Mouse (Mus musculus) kidney, embryonic 16.5 days (tissue): ENCODE results near the gene Rimbp3. TPM values are rescaled to one million over a fixed set of nuclear protein-coding genes. Genes with fewer than 3 reads are reported as not detected.

ENCODE experiments used
- ATAC-seq: fragments of 200-750 bp; cut with Nextera tagmentation; 2 replicates; pipeline ENCODE4 v1.8.0; 2017; ENCODE audit warnings: moderate TSS enrichment; ENCODE audit not compliant: low FRiP score, low TSS enrichment
- H3K27ac ChIP-seq: fragments of 300-500 bp; sonication (generic); 2 replicates; pipeline ENCODE4 v1.5.1; 2014; ENCODE audit warnings: low read length
- H3K27me3 ChIP-seq: fragments of 300-500 bp; sonication (generic); 2 replicates; pipeline ENCODE4 v1.6.1; 2014; ENCODE audit warnings: low read length, control low read depth, mixed read lengths; ENCODE audit not compliant: insufficient read depth
- H3K36me3 ChIP-seq: fragments of 300-500 bp; sonication (generic); 2 replicates; pipeline ENCODE4 v1.6.1; 2014; ENCODE audit warnings: low read length, control low read depth, mixed read lengths; ENCODE audit not compliant: insufficient read depth
- H3K4me1 ChIP-seq: fragments of 300-500 bp; sonication (generic); 2 replicates; pipeline ENCODE4 v1.6.1; 2014; ENCODE audit warnings: low read length, control low read depth, mixed read lengths; ENCODE audit not compliant: insufficient read depth
- H3K4me2 ChIP-seq: fragments of 300-500 bp; sonication (generic); replicated peaks from 2 replicates; pipeline ENCODE4 v1.6.1; 2014; ENCODE audit warnings: low read depth, low read length
- H3K4me3 ChIP-seq: fragments of 300-500 bp; sonication (generic); 2 replicates; pipeline ENCODE4 v1.5.1; 2014; ENCODE audit warnings: mild to moderate bottlenecking, low read length
- H3K9ac ChIP-seq: fragments of 300-500 bp; sonication (generic); replicated peaks from 2 replicates; pipeline ENCODE4 v1.6.1; 2014; ENCODE audit warnings: low read length
- H3K9me3 ChIP-seq: fragments of 300-500 bp; sonication (generic); 2 replicates; pipeline ENCODE4 v1.6.1; 2016; ENCODE audit warnings: low read length, control low read depth
- WGBS: fragments of 180-500 bp; shearing (Covaris S2); extraction: QIAGEN DNeasy Blood & Tissue Kit; methylation state at CpG from one replicate; pipeline ENCODE4 v1.1.7; 2014; 5-methylcytosine and 5-hydroxymethylcytosine counted together
- polyA plus RNA-seq: library from polyadenylated mRNA; unstranded; fragments of >200 nt; fragmentation: Nextera tagmentation; extraction: Ambion mirVana; gene quantifications from 2 replicates; pipeline ENCODE4 v1.2.1, GENCODE M21; 2015

Rimbp3 gene
- polyA plus RNA-seq, 1 experiment from 2014 or later = 0.51 TPM

DNA sequence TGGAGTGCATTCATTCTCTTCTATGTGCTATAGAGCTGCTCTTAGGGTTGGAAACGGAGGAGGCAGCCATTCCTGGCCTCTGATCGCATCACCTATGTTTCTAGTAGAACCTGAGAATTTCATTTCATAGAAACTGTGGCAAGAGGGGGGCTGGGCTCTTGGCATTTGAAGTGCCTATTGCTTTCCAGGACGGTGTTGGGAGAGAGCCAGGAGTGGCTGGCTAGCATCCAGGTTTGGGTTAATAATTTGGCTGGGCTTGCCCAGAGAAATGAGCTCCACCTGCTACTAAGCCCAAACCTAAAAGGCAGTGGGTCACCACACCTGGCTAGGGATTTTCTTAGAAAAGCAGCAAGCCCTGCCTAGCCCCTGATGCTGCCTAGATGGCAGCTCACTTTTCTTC is 43.1 kb downstream of the Rimbp3 start:
- WGBS = 53% methylated on average over 3 of the region's 3 CpGs
- no peak overlapping the region for H3K9ac ChIP-seq
- H3K27me3 ChIP-seq = no peaks in the 10 kb centered on the region
- H3K27ac ChIP-seq = peak overlapping the region; percentile 55
- peaks cover 47% of the 10 kb centered on the region for H3K4me1 ChIP-seq
- peak; percentile 33; the same call in 1 of the 2 replicates for ATAC-seq
- H3K36me3 ChIP-seq = 0 out of 2 replicates have a peak, but pooled peaks cover 3% of the 10 kb centered on the region
- no peaks in the 10 kb centered on the region for H3K9me3 ChIP-seq
- no peak overlapping the region for H3K4me3 ChIP-seq
- H3K4me2 ChIP-seq = no peak overlapping the region

DNA sequence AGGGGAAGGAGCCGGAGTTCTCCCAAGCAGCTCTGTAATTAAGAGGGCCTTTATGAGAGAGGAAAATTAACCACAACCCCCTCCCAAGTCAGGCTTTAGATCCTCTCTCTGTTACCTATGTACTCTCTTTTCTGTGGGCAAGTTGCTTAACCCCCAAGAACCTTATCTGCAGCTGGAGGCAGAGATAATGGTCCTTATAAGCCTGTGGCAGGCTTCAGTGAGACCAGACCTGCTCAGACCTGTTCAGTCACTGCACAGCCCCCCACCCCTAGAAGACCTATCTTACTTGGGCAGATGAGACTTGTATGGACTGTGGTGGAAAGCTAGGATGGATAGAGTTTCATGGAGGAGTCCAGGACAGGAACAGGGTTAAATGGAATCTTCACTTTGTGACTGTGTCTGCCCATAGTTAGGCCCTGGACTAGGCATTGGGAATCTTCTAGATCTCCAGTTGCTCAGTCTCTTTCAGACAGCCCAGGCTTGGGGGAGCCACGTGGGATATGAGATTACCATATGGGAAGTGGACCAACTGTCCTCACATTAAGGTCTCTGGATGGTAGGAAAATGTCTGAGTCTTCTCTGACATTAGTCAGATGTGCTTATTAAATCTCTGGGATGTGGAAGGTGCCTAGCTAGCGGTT is 43.8 kb downstream of the Rimbp3 start:
- Histone ChIP-seq H3K36me3 (peaks cover 5% of the 10 kb centered on the region), H3K4me3 (no peak overlapping the region), H3K9me3 (no peaks in the 10 kb centered on the region), H3K27me3 (no peaks in the 10 kb centered on the region), H3K4me1 (peaks cover 47% of the 10 kb centered on the region), H3K4me2 (no peak overlapping the region), H3K27ac (peak overlapping the region; percentile 26), H3K9ac (no peak overlapping the region)
- WGBS = 72% methylated on average over 3 of the region's 3 CpGs
- ATAC-seq = no peak

DNA sequence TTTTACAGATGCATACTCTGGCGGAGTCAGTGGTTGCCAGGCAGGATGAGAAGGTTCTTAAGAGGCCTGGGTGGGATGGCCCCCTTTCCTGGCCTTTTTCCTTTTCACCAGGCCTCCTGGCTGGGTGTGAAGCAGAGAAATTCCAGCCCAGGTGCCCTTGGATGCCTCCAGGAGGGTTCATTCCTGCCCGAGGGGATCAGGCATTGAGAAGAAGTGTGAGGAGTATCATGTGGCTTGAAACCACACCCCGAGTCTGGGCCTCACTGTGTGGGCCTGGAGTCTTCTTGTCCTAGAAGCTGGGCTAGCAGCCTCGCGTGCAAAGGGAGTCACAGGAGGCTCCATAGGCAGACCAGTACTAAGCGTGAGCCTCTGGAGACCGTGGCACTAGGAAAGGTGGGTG is 44.4 kb downstream of the Rimbp3 start:
- peaks cover 47% of the 10 kb centered on the region for H3K4me1 ChIP-seq
- no peak overlapping the region for H3K4me3 ChIP-seq
- WGBS = 56% methylated on average over 7 of the region's 7 CpGs
- H3K9ac ChIP-seq = no peak overlapping the region
- ATAC-seq = no peak
- H3K4me2 ChIP-seq = no peak overlapping the region
- peaks cover 11% of the 10 kb centered on the region for H3K36me3 ChIP-seq
- no peaks in the 10 kb centered on the region for H3K27me3 ChIP-seq
- no peaks in the 10 kb centered on the region for H3K9me3 ChIP-seq
- H3K27ac ChIP-seq = no peak overlapping the region; the same call in 1 of the 2 replicates

DNA sequence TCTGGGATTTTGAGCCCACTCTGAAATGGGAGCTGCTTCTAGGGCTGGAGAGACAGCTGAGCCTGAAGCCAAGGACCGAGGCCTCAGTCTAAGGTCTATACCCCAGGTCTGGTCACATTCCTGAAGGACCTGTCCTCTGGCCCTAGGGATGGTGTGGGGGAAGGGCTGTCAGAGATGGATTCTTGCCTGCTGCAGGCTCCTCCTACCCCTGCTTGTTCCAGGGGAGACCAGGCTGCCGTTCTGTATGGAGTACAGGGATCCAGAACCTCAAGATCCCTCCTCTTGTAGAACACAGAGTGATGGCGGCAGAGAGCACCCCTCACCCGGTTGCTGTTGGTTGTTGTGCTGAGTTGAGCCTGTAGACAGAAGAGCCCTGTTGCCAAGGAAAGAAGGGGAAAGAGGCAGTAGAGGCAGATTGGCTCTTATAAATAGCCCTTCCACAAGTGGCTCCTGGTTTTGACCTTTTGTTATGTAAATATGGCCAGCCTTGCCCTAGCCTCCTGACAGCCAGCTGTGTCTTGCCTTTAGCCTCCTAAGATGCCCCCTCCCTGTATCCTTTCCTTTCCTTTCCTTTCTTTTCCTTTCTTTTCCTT is 45.7 kb downstream of the Rimbp3 start:
- no peak for ATAC-seq
- no peak overlapping the region for H3K4me2 ChIP-seq
- no peaks in the 10 kb centered on the region for H3K9me3 ChIP-seq
- H3K36me3 ChIP-seq = peaks cover 24% of the 10 kb centered on the region
- WGBS = 39% methylated on average over 4 of the region's 4 CpGs
- no peak overlapping the region for H3K9ac ChIP-seq
- H3K4me1 ChIP-seq = peaks cover 44% of the 10 kb centered on the region
- no peak overlapping the region for H3K4me3 ChIP-seq
- H3K27me3 ChIP-seq = no peaks in the 10 kb centered on the region
- no peak overlapping the region for H3K27ac ChIP-seq

DNA sequence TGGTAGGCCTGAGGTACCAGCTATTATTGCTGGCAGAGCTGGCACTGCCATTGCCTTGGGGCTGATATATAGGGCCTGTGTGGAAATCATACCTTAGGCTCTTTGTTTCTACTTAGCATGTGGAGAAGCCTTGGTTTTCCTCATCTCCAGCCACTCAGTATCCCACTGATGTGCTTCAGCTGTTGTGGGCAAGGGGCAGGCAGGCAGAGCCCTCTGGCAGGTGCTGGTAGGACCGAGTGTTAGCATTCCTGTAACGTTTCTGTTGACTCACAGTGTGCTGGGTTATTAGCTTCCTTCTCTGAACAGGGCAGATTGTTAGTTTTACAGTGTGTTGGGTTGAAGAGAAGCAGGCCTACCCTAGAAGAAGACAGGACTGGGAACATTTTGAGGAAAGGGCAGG is 46.9 kb downstream of the Rimbp3 start:
- ATAC-seq = no peak
- H3K27me3 ChIP-seq = no peaks in the 10 kb centered on the region
- H3K9me3 ChIP-seq = no peaks in the 10 kb centered on the region
- peaks cover 34% of the 10 kb centered on the region for H3K4me1 ChIP-seq
- no peak overlapping the region for H3K9ac ChIP-seq
- 77% methylated on average over 2 of the region's 2 CpGs for WGBS
- peaks cover 27% of the 10 kb centered on the region for H3K36me3 ChIP-seq
- no peak overlapping the region for H3K4me2 ChIP-seq
- H3K27ac ChIP-seq = no peak overlapping the region
- no peak overlapping the region for H3K4me3 ChIP-seq

DNA sequence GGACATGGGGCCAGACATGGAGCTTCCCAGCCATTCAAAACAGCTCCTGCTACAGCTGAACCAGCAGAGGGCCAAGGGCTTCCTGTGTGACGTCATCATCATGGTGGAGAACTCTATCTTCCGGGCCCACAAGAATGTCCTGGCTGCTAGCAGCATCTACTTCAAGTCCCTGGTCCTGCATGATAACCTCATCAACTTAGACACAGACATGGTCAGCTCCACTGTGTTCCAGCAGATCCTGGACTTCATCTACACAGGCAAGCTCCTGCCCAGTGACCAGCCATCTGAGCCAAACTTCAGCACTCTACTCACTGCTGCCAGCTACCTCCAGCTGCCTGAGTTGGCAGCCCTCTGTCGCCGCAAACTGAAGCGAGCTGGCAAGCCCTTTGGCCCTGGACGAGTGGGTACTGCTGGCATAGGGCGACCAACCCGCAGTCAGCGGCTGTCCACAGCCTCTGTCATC is 49.0 kb downstream of the Rimbp3 start:
- no peak overlapping the region for H3K4me2 ChIP-seq
- ATAC-seq = no peak
- no peak overlapping the region for H3K9ac ChIP-seq
- no peaks in the 10 kb centered on the region for H3K27me3 ChIP-seq
- no peaks in the 10 kb centered on the region for H3K9me3 ChIP-seq
- peaks cover 18% of the 10 kb centered on the region for H3K4me1 ChIP-seq
- 92% methylated on average over 9 of the region's 9 CpGs for WGBS
- H3K27ac ChIP-seq = no peak overlapping the region
- H3K36me3 ChIP-seq = peaks cover 27% of the 10 kb centered on the region
- no peak overlapping the region for H3K4me3 ChIP-seq

DNA sequence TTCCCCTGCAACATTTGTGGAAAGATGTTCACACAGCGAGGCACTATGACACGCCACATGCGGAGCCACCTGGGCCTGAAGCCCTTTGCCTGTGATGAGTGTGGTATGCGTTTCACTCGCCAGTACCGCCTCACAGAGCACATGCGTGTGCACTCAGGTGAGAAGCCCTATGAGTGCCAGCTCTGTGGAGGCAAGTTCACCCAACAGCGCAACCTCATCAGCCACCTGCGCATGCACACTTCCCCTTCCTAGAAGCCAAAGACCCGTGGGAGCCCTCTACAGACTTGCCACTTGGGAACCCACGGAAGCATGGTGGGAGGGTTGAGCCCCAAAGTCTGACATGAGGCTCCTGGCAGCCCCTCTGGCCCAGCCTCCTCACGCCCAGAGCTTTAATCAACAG is 50.5 kb downstream of the Rimbp3 start:
- WGBS = 91% methylated on average over 12 of the region's 12 CpGs
- Histone ChIP-seq H3K36me3 (peaks cover 27% of the 10 kb centered on the region), H3K9ac (no peak overlapping the region), H3K4me3 (no peak overlapping the region), H3K27me3 (no peaks in the 10 kb centered on the region), H3K4me2 (no peak overlapping the region), H3K9me3 (no peaks in the 10 kb centered on the region), H3K4me1 (peaks cover 4% of the 10 kb centered on the region; the same call in 1 of the 2 replicates), H3K27ac (no peak overlapping the region)
- no peak for ATAC-seq

DNA sequence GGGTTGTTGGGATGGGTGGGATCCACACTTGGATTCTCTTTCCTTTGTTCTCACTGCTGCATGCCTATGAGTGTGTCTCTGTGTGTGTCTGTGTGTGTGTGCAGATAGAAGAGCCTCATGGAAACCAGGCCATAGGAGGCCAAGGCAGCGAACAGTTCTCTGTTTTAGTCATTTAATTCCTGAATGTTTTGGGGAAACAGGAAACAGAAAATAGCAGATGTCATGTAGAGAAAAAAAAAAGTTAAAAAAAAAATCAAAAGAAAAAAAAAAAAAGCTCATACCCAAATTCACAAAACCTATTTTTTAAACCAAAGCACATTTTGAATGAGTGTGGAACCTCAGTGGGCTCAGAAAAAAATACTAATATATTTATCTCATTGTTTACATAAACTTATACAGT is 52.9 kb downstream of the Rimbp3 start:
- H3K36me3 ChIP-seq = peaks cover 24% of the 10 kb centered on the region
- no peak overlapping the region for H3K27ac ChIP-seq
- ATAC-seq = no peak
- H3K4me3 ChIP-seq = no peak overlapping the region
- no peaks in the 10 kb centered on the region for H3K4me1 ChIP-seq
- H3K9me3 ChIP-seq = no peaks in the 10 kb centered on the region
- H3K9ac ChIP-seq = no peak overlapping the region
- 84% methylated on average over 1 of the region's 1 CpGs for WGBS
- no peaks in the 10 kb centered on the region for H3K27me3 ChIP-seq
- H3K4me2 ChIP-seq = no peak overlapping the region
